Mouse (Mus musculus): Measurements from ENCODE around the gene Pld6.

DNA sequence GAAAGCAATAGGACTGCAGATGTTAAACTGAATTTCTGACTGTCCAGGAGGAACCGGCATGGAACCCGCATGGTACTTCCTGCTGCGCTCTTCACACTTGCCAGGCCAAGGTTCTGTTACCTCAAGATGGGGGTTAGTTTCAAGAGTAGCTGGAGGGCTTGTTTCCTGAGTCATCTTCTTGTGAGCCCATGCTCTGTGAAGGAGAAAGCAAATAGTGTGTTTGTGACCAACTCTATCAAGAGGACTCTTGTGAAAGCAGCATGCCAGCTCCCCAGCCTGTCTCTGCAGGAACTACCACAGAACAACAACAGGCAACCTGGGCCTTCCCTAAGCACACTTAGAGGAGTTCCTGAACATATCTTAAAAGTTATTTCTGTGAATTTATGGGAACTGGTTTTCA, 30.5 kb upstream of the Pld6 start:
- no peak for TF ChIP-seq CTCF (IDR thresholded peaks at IDR 0.05; ENCODE audit: borderline replicate concordance, insufficient read depth, low read length)
- TF ChIP-seq POLR2A (IDR thresholded peaks at IDR 0.05; ENCODE audit: low read depth, low read length): no peak
